Mouse (Mus musculus) forebrain, postnatal 0 days (tissue): ENCODE data around the gene Akr1c18. TPM values are rescaled to one million over a fixed set of nuclear protein-coding genes. Genes with fewer than 3 reads are reported as not detected.
"Not testable (repeated sequence)": the region's sequence is repeated elsewhere in the genome, so short reads cannot be mapped to it uniquely, and the experiment has no call there.

ENCODE experiments used
- ATAC-seq: fragments of 200-750 bp; cut with Nextera tagmentation; 2 replicates; pipeline ENCODE4 v1.8.0; 2017; ENCODE audit warnings: mild to moderate bottlenecking, moderate library complexity
- DNase-seq: peaks from one replicate; pipeline ENCODE4 v3.0.0-alpha.2; 2015
- H3K27ac ChIP-seq: fragments of 300-500 bp; sonication (generic); 2 replicates; pipeline ENCODE4 v1.5.1; 2014; ENCODE audit warnings: low read depth, mild to moderate bottlenecking, antibody characterized with exemption, low read length, moderate library complexity, mixed read lengths
- H3K27me3 ChIP-seq: fragments of 300-500 bp; sonication (generic); 2 replicates; pipeline ENCODE4 v1.6.1; 2014; ENCODE audit warnings: mild to moderate bottlenecking, low read length, mixed read lengths; ENCODE audit not compliant: insufficient read depth
- H3K36me3 ChIP-seq: fragments of 300-500 bp; sonication (generic); 2 replicates; pipeline ENCODE4 v1.6.1; 2014; ENCODE audit warnings: mild to moderate bottlenecking, moderate library complexity; ENCODE audit not compliant: insufficient read depth
- H3K4me1 ChIP-seq: fragments of 300-500 bp; sonication (generic); 2 replicates; pipeline ENCODE4 v1.6.1; 2014; ENCODE audit warnings: antibody characterized with exemption; ENCODE audit not compliant: insufficient read depth
- H3K4me2 ChIP-seq: fragments of 300-500 bp; sonication (generic); 2 replicates; pipeline ENCODE4 v1.6.1; 2014; ENCODE audit warnings: low read depth, mild to moderate bottlenecking, moderate library complexity
- H3K4me3 ChIP-seq: fragments of 300-500 bp; sonication (generic); 2 replicates; pipeline ENCODE4 v1.5.1; 2014; ENCODE audit warnings: low read depth, low read length, mixed read lengths
- H3K9ac ChIP-seq: fragments of 300-500 bp; sonication (generic); 2 replicates; pipeline ENCODE4 v1.6.1; 2014; ENCODE audit warnings: mild to moderate bottlenecking
- H3K9me3 ChIP-seq: fragments of 300-500 bp; sonication (generic); 2 replicates; pipeline ENCODE4 v1.6.1; 2016; ENCODE audit warnings: low read length
- CTCF ChIP-seq: sonication (generic); IDR thresholded peaks from 2 replicates; pipeline ENCODE4 v1.5.1; 2016; ENCODE audit warnings: antibody characterized with exemption, control low read depth, low read depth
- WGBS: fragments of 180-500 bp; shearing (Covaris S2); extraction: QIAGEN DNeasy Blood & Tissue Kit; methylation state at CpG from one replicate; pipeline ENCODE4 v1.1.7; 2014; 5-methylcytosine and 5-hydroxymethylcytosine counted together
- polyA plus RNA-seq: library from polyadenylated mRNA; unstranded; fragments of >200 nt; fragmentation: Nextera tagmentation; extraction: Ambion mirVana; gene quantifications from 2 replicates; pipeline ENCODE4 v1.2.1, GENCODE M21; 2015
- total RNA-seq: library from RNA; depleted of rRNA; stranded (reverse); fragments of >200 nt; gene quantifications from 2 replicates; pipeline ENCODE4 v1.2.3, GENCODE M21; 2014

Akr1c18 gene
- total and polyA plus RNA-seq, 2 experiments from 2014 or later: 0.76 to 1.1 TPM

DNA sequence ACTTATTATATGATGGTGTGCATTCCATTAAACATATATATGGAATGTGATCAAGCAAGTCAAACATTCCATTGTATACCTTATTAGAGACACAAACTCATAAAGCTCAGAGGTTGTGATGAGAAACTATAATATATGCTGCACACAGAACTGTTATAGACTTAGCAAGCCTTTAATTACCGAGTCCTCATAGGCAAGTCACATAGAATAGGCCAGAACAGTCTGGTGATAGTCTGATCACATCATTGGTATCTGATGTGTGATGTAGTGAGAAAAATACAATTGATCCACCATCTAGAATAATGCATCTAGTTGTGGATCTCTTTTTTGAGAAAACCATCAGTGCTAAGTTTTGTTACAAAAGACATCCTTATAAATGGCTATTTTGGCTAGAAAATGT, 19.1 kb downstream of the Akr1c18 start:
- no peaks in the 10 kb centered on the region for H3K27me3 ChIP-seq
- no peak for ATAC-seq

GRCm38 (mm10) chr13:4129100-4129499, 21.4 kb downstream of the Akr1c18 start:
- TF ChIP-seq CTCF: peak; percentile 59
- H3K9ac ChIP-seq: no peak overlapping the region
- H3K4me1 ChIP-seq: no peaks in the 10 kb centered on the region
- H3K4me3 ChIP-seq: no peak overlapping the region
- no peak for ATAC-seq
- H3K4me2 ChIP-seq: no peak overlapping the region
- no peaks in the 10 kb centered on the region for H3K9me3 ChIP-seq
- H3K27me3 ChIP-seq: no peaks in the 10 kb centered on the region
- 47% methylated on average over 5 of the region's 5 CpGs for WGBS
- no peak overlapping the region for H3K27ac ChIP-seq
- no peak for DNase-seq
- H3K36me3 ChIP-seq: no peaks in the 10 kb centered on the region

More for the DNA sequence above, 19.1 kb downstream of the Akr1c18 start:
- Histone ChIP-seq H3K4me2 (no peak overlapping the region), H3K9ac (no peak overlapping the region), H3K4me3 (no peak overlapping the region), H3K36me3 (no peaks in the 10 kb centered on the region), H3K27ac (no peak overlapping the region), H3K9me3 (no peaks in the 10 kb centered on the region), H3K4me1 (no peaks in the 10 kb centered on the region)
- no peak for TF ChIP-seq CTCF
- 86% methylated on average over 1 of the region's 1 CpGs for WGBS
- no peak for DNase-seq

- H3K27ac ChIP-seq, H3K9ac ChIP-seq, H3K4me2 ChIP-seq, H3K36me3 ChIP-seq, ATAC-seq, H3K9me3 ChIP-seq, H3K4me3 ChIP-seq, H3K27me3 ChIP-seq, H3K4me1 ChIP-seq, DNase-seq: not testable (repeated sequence)
- WGBS: 30% methylated on average over 1 of the region's 1 CpGs
These were observed 24.6 kb downstream of the Akr1c18 start for GRCm38 (mm10) chr13:4125846-4126245.

- not testable (repeated sequence) for H3K4me3 ChIP-seq, H3K27me3 ChIP-seq, H3K9me3 ChIP-seq, H3K36me3 ChIP-seq, H3K4me2 ChIP-seq, H3K4me1 ChIP-seq, H3K9ac ChIP-seq, DNase-seq, ATAC-seq, H3K27ac ChIP-seq
- WGBS: 93% methylated on average over 6 of the region's 6 CpGs
These were observed 26.0 kb downstream of the Akr1c18 start for GRCm38 (mm10) chr13:4124471-4124870.

DNA sequence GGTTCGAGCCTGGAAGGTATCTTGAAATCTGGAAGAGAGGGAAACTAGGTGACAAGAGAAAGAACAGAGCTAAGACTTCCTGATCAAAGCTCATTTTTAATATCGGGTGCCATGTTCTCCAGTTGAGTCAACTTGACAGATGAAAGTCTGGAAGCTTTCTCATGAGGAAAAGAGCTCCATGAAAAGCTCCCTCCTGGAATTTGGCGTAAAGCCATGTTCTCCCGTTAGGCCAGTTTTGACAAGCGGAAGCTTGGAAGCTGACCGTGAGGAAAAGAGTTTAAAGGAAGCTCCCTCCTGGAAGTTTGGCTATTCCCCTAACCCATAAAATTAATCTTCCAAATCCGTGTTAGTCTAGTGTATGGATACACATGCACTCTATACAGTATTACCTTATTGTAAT, 27.3 kb downstream of the Akr1c18 start:
- DNase-seq: no peak

DNA sequence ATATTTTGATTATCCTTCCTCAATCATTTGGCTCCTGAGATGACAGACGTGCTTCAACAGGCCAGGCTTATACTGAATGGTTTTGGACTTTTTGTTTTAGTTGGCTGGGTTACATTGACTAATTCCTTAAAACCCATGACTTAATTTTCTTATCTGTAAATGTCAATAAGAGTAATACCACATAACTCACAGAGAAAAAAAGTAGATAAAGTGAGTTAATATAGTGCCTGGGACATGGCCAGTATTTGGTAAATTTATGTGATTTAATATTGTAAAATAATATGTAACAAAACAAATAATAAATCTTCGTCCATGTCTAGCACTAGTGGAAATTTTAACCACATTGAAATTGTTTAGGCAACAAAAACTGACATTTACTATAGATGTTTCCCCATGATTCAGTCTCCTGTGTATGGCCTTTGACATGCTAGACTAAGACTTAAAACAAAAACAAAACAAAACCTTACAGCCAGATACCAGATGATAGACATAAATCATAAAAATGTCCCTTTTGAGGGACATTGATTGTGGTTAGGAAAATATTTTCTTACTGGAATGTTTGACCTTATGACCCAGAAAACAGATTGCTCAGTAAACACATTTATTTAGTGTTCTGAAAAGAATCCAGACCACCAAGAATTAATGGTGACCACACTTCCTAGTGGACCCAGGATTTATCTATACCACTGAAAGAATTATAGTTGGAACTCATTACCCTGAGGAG, 31.1 kb downstream of the Akr1c18 start:
- Histone ChIP-seq H3K27me3 (no peaks in the 10 kb centered on the region), H3K4me1 (no peaks in the 10 kb centered on the region), H3K36me3 (no peaks in the 10 kb centered on the region), H3K9ac (no peak overlapping the region), H3K4me2 (no peak overlapping the region), H3K27ac (no peak overlapping the region), H3K4me3 (no peak overlapping the region), H3K9me3 (no peaks in the 10 kb centered on the region)
- WGBS: 78% methylated on average over 2 of the region's 2 CpGs
- ATAC-seq (no peak), DNase-seq (no peak)
- no peak for TF ChIP-seq CTCF

More for the DNA sequence above, 27.3 kb downstream of the Akr1c18 start:
- H3K9me3 ChIP-seq: no peaks in the 10 kb centered on the region
- no peak for ATAC-seq
- no peaks in the 10 kb centered on the region for H3K4me1 ChIP-seq
- no peak overlapping the region for H3K4me2 ChIP-seq
- no peaks in the 10 kb centered on the region for H3K27me3 ChIP-seq
- TF ChIP-seq CTCF: no peak
- no peak overlapping the region for H3K9ac ChIP-seq
- H3K27ac ChIP-seq: no peak overlapping the region
- H3K4me3 ChIP-seq: no peak overlapping the region
- H3K36me3 ChIP-seq: no peaks in the 10 kb centered on the region
- 68% methylated on average over 7 of the region's 7 CpGs for WGBS

- no peaks in the 10 kb centered on the region for H3K4me1 ChIP-seq
- no peak overlapping the region for H3K4me2 ChIP-seq
- H3K27ac ChIP-seq: no peak overlapping the region
- H3K36me3 ChIP-seq: no peaks in the 10 kb centered on the region
- no peaks in the 10 kb centered on the region for H3K9me3 ChIP-seq
- H3K9ac ChIP-seq: no peak overlapping the region
- 25% methylated on average over 6 of the region's 6 CpGs for WGBS
- DNase-seq: peak; percentile 67
- ATAC-seq: peak; percentile 81
- no peak overlapping the region for H3K4me3 ChIP-seq
- H3K27me3 ChIP-seq: no peaks in the 10 kb centered on the region
- peak; percentile 81 for TF ChIP-seq CTCF
These were observed 39.9 kb downstream of the Akr1c18 start for GRCm38 (mm10) chr13:4110281-4111188.
